Mouse (Mus musculus) limb, embryonic 12.5 days (tissue): ENCODE data around the gene Sars2. TPM values are rescaled to one million over a fixed set of nuclear protein-coding genes. Genes with fewer than 3 reads are reported as not detected.

Experiments
- ATAC-seq: fragments of 200-750 bp; cut with Nextera tagmentation; 2 replicates; pipeline ENCODE4 v1.8.0; 2017; ENCODE audit warnings: low read depth, moderate TSS enrichment; ENCODE audit not compliant: insufficient number of reproducible peaks, insufficient read depth, low FRiP score, low TSS enrichment
- H3K27ac ChIP-seq: fragments of 300-500 bp; sonication (generic); 2 replicates; pipeline ENCODE4 v1.5.1; 2016; ENCODE audit warnings: mild to moderate bottlenecking, moderate library complexity
- H3K27me3 ChIP-seq: fragments of 300-500 bp; sonication (generic); 2 replicates; pipeline ENCODE4 v1.6.1; 2016; ENCODE audit warnings: mild to moderate bottlenecking, moderate library complexity
- H3K36me3 ChIP-seq: fragments of 300-500 bp; sonication (generic); 2 replicates; pipeline ENCODE4 v1.6.1; 2016; ENCODE audit warnings: mild to moderate bottlenecking, moderate library complexity
- H3K4me1 ChIP-seq: fragments of 300-500 bp; sonication (generic); replicated peaks from 2 replicates; pipeline ENCODE4 v1.6.1; 2016
- H3K4me2 ChIP-seq: fragments of 300-500 bp; sonication (generic); 2 replicates; pipeline ENCODE4 v1.6.1; 2016; ENCODE audit warnings: mild to moderate bottlenecking, moderate library complexity
- H3K4me3 ChIP-seq: fragments of 300-500 bp; sonication (generic); replicated peaks from 2 replicates; pipeline ENCODE4 v1.5.1; 2016; ENCODE audit warnings: mild to moderate bottlenecking
- H3K9ac ChIP-seq: fragments of 300-500 bp; sonication (generic); replicated peaks from 2 replicates; pipeline ENCODE4 v1.6.1; 2016; ENCODE audit warnings: mild to moderate bottlenecking, moderate library complexity
- H3K9me3 ChIP-seq: fragments of 300-500 bp; sonication (generic); 2 replicates; pipeline ENCODE4 v1.6.1; 2016; ENCODE audit warnings: mild to moderate bottlenecking, moderate library complexity
- WGBS: fragments of 180-500 bp; shearing (Covaris S2); methylation state at CpG from one replicate; pipeline ENCODE4 v1.1.7; 2016; 5-methylcytosine and 5-hydroxymethylcytosine counted together
- polyA plus RNA-seq: library from polyadenylated mRNA; unstranded; fragments of >200 nt; fragmentation: Nextera tagmentation; extraction: Ambion mirVana; gene quantifications from 2 replicates; pipeline ENCODE4 v1.2.1, GENCODE M21; 2016

Sars2 gene
- polyA plus RNA-seq, 1 experiment from 2014 or later = 33.1 TPM

DNA sequence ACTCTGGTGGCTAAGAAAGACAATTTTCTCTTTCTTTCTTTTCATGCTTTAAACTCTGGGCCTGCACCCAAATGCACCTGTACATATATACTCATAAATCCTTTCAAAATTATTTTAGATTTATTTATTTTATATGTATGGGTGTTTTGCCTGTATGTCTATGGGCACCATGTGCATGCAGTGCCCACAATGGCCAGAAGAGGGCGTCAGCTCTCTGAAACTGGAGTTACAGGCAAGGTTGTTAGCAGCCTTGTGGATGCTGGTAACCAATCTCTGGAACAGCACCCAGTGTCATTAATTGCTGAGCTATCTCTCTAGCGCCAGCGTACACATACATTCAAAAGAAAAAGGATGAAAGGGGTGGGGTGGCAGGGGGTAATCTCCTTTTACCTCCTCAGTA is 30.8 kb upstream of the Sars2 start:
- WGBS = 62% methylated on average over 3 of the region's 3 CpGs
- no peaks in the 10 kb centered on the region for H3K36me3 ChIP-seq
- H3K27me3 ChIP-seq = no peaks in the 10 kb centered on the region
- no peaks in the 10 kb centered on the region for H3K9me3 ChIP-seq
- H3K4me1 ChIP-seq = peaks cover 2% of the 10 kb centered on the region; the same call in 1 of the 2 replicates
- no peak overlapping the region for H3K9ac ChIP-seq
- H3K27ac ChIP-seq = no peak overlapping the region
- no peak overlapping the region for H3K4me3 ChIP-seq
- no peak overlapping the region for H3K4me2 ChIP-seq
- ATAC-seq = no peak

DNA sequence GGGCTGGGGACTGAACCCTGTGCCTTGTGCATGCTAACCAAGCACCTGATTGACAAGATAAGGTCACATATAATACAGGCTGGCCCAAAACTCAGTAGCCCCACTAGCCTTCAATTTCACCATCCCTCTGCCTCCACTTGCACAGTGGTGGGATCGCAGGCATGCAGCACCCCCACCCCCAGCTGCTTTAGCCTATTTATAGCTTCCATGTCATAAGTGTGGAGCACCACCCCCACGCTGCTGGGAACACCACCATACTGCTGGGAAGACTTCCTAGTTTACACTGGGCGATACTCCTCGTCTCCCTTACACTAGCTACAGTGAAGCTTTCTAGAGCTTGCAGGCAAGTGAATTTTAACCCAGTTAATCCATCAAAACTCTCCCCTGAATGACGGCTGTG is 27.1 kb upstream of the Sars2 start:
- no peaks in the 10 kb centered on the region for H3K9me3 ChIP-seq
- whole genome bisulfite sequencing = 77% methylated on average over 5 of the region's 5 CpGs
- no peak overlapping the region for H3K4me3 ChIP-seq
- no peaks in the 10 kb centered on the region for H3K27me3 ChIP-seq
- no peak overlapping the region for H3K9ac ChIP-seq
- H3K27ac ChIP-seq = 0 out of 2 replicates have a peak overlapping the region, but pooled peaks have one; percentile 25
- no peak overlapping the region for H3K4me2 ChIP-seq
- no peak for ATAC-seq
- H3K36me3 ChIP-seq = no peaks in the 10 kb centered on the region
- H3K4me1 ChIP-seq = peaks cover 25% of the 10 kb centered on the region

DNA sequence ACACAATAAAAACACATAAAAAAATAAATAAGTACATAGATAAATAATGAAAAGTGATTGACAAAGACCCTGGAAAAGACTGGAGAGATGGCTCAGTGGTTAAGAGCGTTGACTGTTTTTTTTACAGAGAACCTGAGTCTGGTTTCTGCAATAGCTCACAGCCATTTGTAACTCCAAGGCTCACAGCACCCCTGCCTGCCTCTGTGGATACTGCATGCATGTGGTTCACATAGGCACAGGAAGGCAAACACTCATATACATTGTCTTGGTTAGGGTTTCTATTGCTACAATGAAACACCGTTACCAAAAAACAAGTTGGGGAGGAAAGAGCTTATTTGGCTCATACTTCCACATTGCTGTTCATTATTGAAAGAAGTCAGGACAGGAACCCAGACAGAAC is 26.2 kb upstream of the Sars2 start:
- Histone ChIP-seq H3K4me3 (no peak overlapping the region), H3K9ac (no peak overlapping the region), H3K27ac (no peak overlapping the region), H3K9me3 (no peaks in the 10 kb centered on the region), H3K27me3 (no peaks in the 10 kb centered on the region), H3K36me3 (no peaks in the 10 kb centered on the region), H3K4me2 (no peak overlapping the region), H3K4me1 (peaks cover 25% of the 10 kb centered on the region)
- no peak for ATAC-seq
- 92% methylated on average over 2 of the region's 2 CpGs for WGBS

DNA sequence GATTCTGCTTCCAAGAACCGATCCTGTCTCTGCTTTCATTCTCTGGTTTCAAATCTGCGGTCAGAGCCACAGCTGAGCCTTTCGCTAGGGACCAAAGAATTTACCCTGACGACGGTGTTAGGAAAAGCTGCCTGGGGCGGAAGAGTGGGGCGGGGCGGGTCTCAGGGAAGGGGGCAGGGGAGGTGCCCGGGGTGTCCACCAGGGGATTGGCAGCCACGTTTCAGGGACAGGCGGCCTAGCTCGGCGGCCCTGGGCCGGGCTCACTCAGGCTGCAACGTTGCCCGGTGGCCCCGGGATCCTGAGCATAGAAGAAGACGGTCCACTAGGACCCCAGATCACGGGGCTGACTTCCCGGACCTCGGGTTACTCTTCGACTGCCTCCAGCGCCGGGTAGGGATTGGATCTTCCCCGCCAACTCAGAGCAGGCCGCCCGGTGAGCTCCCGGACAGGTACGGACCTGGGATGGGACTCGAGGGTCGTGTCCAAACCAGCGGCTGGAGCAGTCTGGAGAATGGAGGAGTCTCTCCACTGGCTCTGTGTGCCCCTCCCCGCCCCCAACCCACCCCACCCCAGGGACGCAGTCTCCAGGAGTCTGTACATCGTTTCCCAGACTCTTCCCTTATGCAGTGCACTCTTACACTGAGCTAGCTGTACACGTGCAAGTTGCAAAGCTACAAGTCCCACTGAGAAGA is 25.1 kb upstream of the Sars2 start, which contains the start of gene Fbxo17:
Fbxo17 (plus strand) TSS at position 215 of the 692 bp plus-strand sequence.
- WGBS = 2% methylated on average over 36 of the region's 36 CpGs
- ATAC-seq = peak; percentile 53
- Histone ChIP-seq H3K4me3 (peak within 1 kb of the TSS; percentile 55), H3K9ac (peak within 1 kb of the TSS; percentile 76), H3K4me2 (peak within 1 kb of the TSS; percentile 69), H3K9me3 (no peaks in the 10 kb centered on the region), H3K36me3 (no peaks in the 10 kb centered on the region), H3K27me3 (no peaks in the 10 kb centered on the region), H3K4me1 (peaks cover 31% of the 10 kb centered on the region), H3K27ac (peak within 1 kb of the TSS; percentile 78)

DNA sequence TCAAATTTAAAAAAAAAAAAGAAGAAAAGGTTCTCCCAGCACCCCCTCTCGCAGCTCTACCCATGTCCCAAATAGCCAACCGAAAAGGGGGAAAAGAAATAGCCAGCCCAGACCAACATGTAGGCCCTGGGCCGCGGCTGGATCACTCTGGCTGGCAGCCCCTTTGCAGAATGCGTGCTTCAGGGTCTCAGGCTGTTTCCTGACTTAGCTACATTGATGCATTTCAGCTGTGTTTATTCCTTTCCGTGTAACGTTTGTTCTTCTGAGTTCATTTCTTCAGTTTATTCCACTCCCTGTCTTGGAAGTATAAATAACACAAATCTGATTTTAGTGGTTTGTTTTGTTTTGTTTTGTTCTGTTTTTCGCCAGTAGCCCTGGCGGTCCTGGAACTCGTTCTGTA is 24.1 kb upstream of the Sars2 start:
- Histone ChIP-seq H3K4me3 (peak overlapping the region; percentile 55; the same call in 1 of the 2 replicates), H3K9me3 (no peaks in the 10 kb centered on the region), H3K27me3 (no peaks in the 10 kb centered on the region), H3K9ac (no peak overlapping the region), H3K4me1 (peaks cover 31% of the 10 kb centered on the region), H3K36me3 (no peaks in the 10 kb centered on the region), H3K27ac (no peak overlapping the region), H3K4me2 (peak overlapping the region; percentile 69)
- no peak for ATAC-seq
- 77% methylated on average over 10 of the region's 10 CpGs for WGBS

DNA sequence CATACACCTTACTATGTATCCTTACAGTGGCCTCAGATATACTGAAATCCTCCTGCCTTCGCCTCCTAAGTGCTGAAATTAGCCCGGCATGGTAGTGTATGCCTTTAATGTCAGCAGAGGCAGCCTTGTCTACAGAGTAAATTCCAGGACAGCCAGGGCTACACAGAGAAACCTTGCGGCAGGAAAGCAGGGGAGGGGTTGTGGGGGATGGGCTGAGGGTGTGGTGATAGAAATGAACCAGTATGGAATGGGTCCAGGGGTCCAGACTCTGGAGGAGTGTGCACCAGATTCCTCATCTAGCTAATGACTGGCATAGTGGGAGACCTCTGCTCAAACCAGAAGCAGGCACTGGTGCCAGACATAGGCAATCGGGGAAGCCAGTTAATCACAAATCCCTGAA is 22.6 kb upstream of the Sars2 start:
- Histone ChIP-seq H3K27me3 (no peaks in the 10 kb centered on the region), H3K9ac (no peak overlapping the region), H3K36me3 (peaks cover 2% of the 10 kb centered on the region; the same call in 1 of the 2 replicates), H3K4me2 (no peak overlapping the region), H3K9me3 (no peaks in the 10 kb centered on the region), H3K4me1 (peaks cover 31% of the 10 kb centered on the region), H3K4me3 (no peak overlapping the region), H3K27ac (no peak overlapping the region)
- 39% methylated on average over 4 of the region's 4 CpGs for WGBS
- no peak for ATAC-seq

DNA sequence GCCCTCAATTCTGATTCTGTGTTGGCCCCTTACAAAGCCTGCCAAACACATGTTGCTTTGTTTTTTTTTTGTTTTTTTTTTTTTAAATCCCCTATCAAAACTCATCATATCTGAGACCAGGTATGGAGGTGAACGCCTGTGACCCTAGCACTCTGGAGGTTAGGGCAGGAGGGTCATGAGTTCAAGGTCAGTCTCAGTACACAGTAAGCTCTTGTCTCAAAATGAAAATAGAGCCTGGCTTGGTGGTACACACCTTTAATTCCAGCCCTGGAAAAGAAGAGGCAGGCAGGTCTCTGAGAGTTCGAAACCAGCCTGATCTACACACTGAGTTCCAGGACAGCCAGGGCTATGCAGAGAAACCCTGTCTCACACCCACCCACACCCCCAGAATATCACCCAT is 22.1 kb upstream of the Sars2 start:
- no peak for ATAC-seq
- Histone ChIP-seq H3K27ac (no peak overlapping the region), H3K9ac (no peak overlapping the region), H3K9me3 (no peaks in the 10 kb centered on the region), H3K4me2 (no peak overlapping the region), H3K4me3 (no peak overlapping the region), H3K4me1 (peaks cover 31% of the 10 kb centered on the region), H3K36me3 (peaks cover 7% of the 10 kb centered on the region; the same call in 1 of the 2 replicates), H3K27me3 (no peaks in the 10 kb centered on the region)
- WGBS = 79% methylated on average over 2 of the region's 2 CpGs

DNA sequence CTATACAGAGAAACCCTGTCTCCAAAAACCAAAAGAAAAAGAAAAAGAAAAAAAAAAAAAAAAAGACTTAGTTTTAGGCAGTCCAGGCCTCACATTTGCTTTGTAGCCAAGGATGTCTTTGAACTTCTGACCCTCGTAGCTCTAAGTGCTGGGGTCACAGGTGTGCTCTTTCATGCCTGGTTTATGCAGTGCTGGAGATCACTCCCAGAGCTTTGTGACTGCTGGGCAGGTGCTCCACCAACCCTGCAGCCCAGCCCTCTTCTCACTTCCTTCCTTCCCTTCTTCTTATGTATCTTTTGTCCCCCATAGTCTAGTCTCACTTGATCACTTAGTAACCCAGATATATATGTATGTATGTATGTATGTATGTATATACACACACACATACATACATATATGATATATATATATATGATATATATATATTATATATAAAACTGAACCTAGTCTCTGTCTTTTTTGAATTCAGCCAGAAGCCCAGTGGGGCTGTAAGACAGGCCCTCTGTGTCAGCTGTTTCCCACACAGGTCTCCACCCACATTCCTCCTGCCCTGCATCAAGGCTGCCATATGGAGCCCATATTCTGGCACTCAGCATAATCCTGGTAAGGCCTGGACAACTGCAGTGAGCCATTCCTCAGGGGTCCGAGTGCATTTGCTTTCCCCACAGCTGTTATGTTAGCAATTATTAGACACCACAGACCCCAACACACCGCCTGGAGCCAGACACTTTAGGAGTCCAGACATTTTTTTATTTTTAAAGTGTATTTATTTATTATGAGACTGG is 20.8 kb upstream of the Sars2 start:
- Histone ChIP-seq H3K9ac (no peak overlapping the region), H3K9me3 (no peaks in the 10 kb centered on the region), H3K4me3 (no peak overlapping the region), H3K27ac (no peak overlapping the region; the same call in 1 of the 2 replicates), H3K4me1 (peaks cover 30% of the 10 kb centered on the region), H3K4me2 (no peak overlapping the region), H3K36me3 (peaks cover 14% of the 10 kb centered on the region; the same call in 1 of the 2 replicates), H3K27me3 (no peaks in the 10 kb centered on the region)
- peak; percentile 78; the same call in 1 of the 2 replicates for ATAC-seq
- 33% methylated on average over 3 of the region's 3 CpGs for WGBS

DNA sequence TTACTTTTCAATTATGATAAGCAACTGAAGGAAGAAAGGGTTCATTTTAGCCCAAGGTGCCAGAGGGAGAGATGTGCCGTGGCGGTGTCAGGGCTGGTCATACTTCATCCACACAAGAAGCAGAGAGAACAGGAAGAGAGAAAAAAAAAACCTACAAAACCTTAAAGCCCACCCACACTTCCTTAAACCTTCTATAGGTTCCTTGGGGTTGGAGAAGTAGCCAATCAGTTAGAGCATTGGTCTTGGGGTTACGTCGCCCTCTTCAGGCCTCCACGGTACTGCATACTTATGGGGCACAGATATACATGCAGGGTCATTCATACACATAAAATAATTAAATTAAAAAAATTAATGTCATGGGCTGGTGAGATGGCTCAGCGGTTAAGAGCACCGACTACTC is 19.7 kb upstream of the Sars2 start:
- peaks cover 14% of the 10 kb centered on the region; the same call in 1 of the 2 replicates for H3K36me3 ChIP-seq
- H3K9me3 ChIP-seq = no peaks in the 10 kb centered on the region
- no peaks in the 10 kb centered on the region for H3K27me3 ChIP-seq
- H3K4me3 ChIP-seq = no peak overlapping the region
- 92% methylated on average over 7 of the region's 7 CpGs for WGBS
- H3K4me1 ChIP-seq = peaks cover 22% of the 10 kb centered on the region
- no peak overlapping the region for H3K27ac ChIP-seq
- no peak overlapping the region for H3K9ac ChIP-seq
- ATAC-seq = no peak
- H3K4me2 ChIP-seq = no peak overlapping the region

DNA sequence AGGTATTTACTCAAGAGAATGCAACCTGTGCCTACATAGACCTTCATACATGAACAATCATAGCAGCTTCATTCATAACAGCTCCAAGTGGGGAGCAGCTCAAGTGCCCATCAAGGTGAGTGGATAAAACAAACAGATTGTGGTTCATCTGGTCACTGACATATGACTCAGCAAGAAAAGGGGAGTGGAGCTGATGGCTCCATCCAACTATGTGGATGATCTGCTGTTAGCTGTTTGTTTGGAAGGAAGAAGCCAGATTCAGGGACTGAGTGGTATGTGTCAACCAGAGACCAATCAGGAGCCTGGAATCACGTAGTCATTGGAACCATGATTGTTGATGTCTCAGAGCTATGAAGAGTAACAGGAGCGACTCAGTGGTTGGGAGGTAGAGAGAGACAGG is 17.2 kb upstream of the Sars2 start:
- Histone ChIP-seq H3K4me1 (peaks cover 6% of the 10 kb centered on the region), H3K9ac (no peak overlapping the region), H3K36me3 (peaks cover 14% of the 10 kb centered on the region; the same call in 1 of the 2 replicates), H3K9me3 (no peaks in the 10 kb centered on the region), H3K27ac (no peak overlapping the region), H3K4me3 (no peak overlapping the region), H3K27me3 (no peaks in the 10 kb centered on the region), H3K4me2 (no peak overlapping the region)
- ATAC-seq = no peak
- 89% methylated on average over 2 of the region's 2 CpGs for WGBS

DNA sequence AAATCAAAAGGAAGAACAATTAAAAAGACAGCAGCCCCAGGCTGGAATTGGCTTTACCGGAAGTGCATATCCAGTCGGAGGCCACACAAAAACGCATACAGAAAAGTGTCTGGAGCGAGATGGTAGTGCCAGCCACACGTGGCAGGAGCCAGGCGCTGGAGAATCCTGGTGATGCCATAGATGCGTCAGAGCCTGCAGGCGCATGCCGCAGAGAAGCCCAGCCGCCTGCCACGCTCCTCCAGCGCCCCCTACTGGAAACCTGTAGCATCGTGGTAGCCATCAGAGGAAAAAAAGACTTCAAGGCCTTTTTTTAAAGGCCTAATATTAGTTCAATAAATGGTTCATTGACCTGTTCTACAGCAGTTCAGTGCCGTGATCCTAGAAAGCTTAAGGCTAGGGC is 15.2 kb upstream of the Sars2 start:
- Histone ChIP-seq H3K9me3 (peaks cover 10% of the 10 kb centered on the region; the same call in 1 of the 2 replicates), H3K4me2 (no peak overlapping the region), H3K36me3 (peaks cover 29% of the 10 kb centered on the region), H3K27ac (no peak overlapping the region), H3K27me3 (peaks cover 1% of the 10 kb centered on the region; the same call in 1 of the 2 replicates), H3K4me3 (no peak overlapping the region), H3K4me1 (peaks cover under 1% of the 10 kb centered on the region; the same call in 1 of the 2 replicates), H3K9ac (no peak overlapping the region)
- WGBS = 5% methylated on average over 14 of the region's 14 CpGs
- no peak for ATAC-seq
